Mouse (Mus musculus) bone marrow macrophage, adult 2 months (primary cell): ENCODE data around the gene Cspg4. TPM values are rescaled to one million over a fixed set of nuclear protein-coding genes. Genes with fewer than 3 reads are reported as not detected.

Source experiments
- H3K27ac ChIP-seq: 2 replicates; pipeline ENCODE4 v1.5.1; 2012; ENCODE audit warnings: low read depth, low read length; ENCODE audit not compliant: insufficient read depth
- H3K4me1 ChIP-seq: 2 replicates; pipeline ENCODE4 v1.6.1; 2012; ENCODE audit warnings: low read length; ENCODE audit not compliant: control insufficient read depth, insufficient read depth
- H3K4me3 ChIP-seq: 2 replicates; pipeline ENCODE4 v1.5.1; 2012; ENCODE audit warnings: mild to moderate bottlenecking, low read length, moderate library complexity; ENCODE audit not compliant: insufficient read depth
- CTCF ChIP-seq: IDR thresholded peaks from 2 replicates; pipeline ENCODE4 v1.5.1; 2012; ENCODE audit warnings: low read depth, mild to moderate bottlenecking, low read length, moderate library complexity
- POLR2A ChIP-seq: IDR thresholded peaks from 2 replicates; pipeline ENCODE4 v1.6.1; 2012; ENCODE audit warnings: mild to moderate bottlenecking, low read depth, low read length, borderline replicate concordance
- polyA plus RNA-seq: library from polyadenylated mRNA; stranded (reverse); fragments of >200 nt; gene quantifications from 2 replicates; pipeline ENCODE4 v1.2.4, GENCODE M21; 2012; ENCODE audit not compliant: missing spikeins, insufficient read depth, insufficient read length

Cspg4 gene
- polyA plus RNA-seq, 1 experiment: 0.67 TPM

DNA sequence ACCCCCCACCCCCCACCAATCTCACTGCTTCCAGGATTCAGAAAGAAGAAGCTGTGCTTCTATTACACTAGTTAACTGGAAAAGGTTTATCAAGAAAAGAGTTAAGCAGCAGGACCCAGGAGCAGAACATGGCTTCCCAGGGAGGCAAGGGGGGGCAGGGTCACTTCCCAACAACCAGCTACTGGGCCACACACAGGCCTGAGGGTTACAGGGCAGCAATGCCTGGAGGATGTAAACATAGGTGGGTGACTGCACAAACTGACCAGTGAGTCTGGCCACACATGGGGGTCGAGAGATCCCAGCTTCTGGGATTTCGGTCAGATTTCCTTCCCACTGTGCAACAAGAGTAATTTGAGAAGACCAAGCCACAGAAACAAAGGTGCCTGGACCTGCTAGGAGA, 52.3 kb downstream of the Cspg4 start:
- Histone ChIP-seq H3K4me3 (no peak overlapping the region), H3K27ac (no peak overlapping the region), H3K4me1 (peaks cover 11% of the 10 kb centered on the region)
- TF ChIP-seq POLR2A (no peak), CTCF (no peak)

DNA sequence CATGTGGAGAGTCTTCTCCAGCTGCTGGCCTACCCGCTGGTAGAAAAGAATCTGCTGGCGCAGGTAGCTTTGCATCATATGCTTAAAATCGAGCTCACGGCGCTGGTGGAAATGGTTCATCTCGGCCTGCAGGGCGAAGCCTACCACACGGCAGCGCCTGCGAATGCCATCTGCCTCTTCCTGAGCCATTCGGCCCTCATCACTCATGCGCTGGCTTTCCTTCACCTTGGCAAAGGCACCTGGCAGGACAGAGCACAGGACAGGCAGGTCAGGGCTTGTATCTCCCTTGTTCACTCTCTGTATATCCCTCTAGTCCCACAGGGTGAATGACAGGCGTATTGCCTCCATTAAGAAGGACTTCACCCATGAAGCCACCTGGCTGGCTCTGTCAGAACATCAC, 53.6 kb downstream of the Cspg4 start:
- peaks cover 21% of the 10 kb centered on the region for H3K4me1 ChIP-seq
- H3K27ac ChIP-seq: no peak overlapping the region
- no peak for TF ChIP-seq CTCF
- H3K4me3 ChIP-seq: no peak overlapping the region

DNA sequence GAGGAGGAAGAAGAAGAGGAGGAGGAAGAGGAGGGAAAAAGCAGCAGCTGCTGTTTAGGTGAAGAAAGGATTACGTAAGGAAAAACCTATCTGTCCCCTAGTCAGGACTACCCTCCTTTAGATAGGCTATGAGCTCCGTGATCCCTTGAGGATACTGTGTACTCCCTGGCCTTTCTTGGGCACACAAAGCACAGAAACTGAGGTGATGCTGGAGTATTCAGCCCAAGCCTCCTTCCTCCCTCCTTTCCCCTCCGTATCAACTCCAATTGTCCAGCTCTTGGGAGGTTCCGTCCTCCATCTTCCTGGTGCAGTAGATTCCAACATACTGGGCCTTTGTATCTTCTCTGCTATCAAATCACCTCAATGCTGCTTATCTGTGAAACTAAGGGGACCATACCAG, 57.9 kb downstream of the Cspg4 start:
- TF ChIP-seq CTCF (no peak), POLR2A (no peak)
- Histone ChIP-seq H3K4me1 (peaks cover 38% of the 10 kb centered on the region), H3K4me3 (no peak overlapping the region), H3K27ac (no peak overlapping the region)

DNA sequence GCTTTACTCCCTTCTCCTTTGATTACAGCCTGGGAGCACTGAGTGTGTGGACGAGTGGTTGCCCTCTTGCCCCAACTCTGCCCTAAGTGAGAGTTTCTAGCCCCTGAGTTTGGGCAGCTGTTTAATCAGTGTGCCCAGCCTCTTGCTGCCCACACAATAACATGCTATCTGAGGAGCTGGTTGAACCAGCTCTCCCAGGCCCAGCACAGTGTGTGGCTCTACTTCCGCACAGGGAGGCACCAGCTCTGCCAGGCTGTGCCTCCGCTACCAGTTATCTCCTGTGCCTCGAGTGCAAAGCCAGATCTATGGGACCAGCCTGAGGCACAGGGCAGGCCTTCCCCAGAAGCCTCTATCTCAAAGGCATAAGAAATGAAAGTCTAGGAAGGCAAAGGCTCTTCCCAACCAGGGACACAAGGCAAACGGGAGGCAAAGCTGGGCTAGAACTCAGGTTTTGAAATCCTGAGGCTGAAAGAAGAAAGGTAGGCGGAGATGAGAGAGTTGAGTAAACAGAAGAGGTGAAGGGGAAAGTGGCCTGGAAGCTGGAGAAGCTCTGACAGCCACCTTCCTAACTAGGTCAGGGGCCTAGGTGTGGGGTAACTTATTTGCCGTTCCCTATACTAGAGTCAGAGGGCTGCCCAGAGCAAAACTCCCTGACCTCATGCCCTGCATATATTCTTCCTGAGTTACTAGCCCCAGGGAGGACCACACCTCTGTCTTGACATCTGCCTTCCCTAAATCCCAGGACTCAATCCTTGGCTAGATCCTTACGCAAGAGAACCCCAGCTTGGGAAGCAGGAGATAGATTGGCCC, 59.2 kb downstream of the Cspg4 start:
- peaks cover 38% of the 10 kb centered on the region for H3K4me1 ChIP-seq
- peak overlapping the region; percentile 22 for H3K4me3 ChIP-seq
- peak overlapping the region; percentile 60 for H3K27ac ChIP-seq
- TF ChIP-seq POLR2A (no peak), CTCF (no peak)

DNA sequence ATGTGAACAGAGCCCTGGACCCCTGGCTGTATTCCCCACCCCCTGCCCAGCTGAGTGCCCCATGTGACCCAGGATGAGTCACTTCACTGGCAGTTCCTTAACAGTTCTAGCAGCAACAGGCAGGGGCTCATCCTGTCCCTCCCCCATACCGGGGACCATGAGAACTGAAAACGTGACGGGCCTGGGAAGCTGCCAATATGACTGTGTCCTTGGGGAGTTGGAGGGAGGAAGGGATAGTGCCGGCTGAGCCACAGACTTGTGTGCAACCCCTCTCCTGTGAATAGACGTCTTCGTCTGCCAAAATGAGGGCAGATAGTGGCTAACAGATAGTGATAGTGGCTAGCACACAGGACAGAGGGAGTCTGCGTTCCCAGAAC, 59.8 kb downstream of the Cspg4 start:
- H3K27ac ChIP-seq: peak overlapping the region; percentile 60
- H3K4me1 ChIP-seq: peaks cover 38% of the 10 kb centered on the region
- TF ChIP-seq POLR2A (no peak), CTCF (no peak)
- peak overlapping the region; percentile 22 for H3K4me3 ChIP-seq

DNA sequence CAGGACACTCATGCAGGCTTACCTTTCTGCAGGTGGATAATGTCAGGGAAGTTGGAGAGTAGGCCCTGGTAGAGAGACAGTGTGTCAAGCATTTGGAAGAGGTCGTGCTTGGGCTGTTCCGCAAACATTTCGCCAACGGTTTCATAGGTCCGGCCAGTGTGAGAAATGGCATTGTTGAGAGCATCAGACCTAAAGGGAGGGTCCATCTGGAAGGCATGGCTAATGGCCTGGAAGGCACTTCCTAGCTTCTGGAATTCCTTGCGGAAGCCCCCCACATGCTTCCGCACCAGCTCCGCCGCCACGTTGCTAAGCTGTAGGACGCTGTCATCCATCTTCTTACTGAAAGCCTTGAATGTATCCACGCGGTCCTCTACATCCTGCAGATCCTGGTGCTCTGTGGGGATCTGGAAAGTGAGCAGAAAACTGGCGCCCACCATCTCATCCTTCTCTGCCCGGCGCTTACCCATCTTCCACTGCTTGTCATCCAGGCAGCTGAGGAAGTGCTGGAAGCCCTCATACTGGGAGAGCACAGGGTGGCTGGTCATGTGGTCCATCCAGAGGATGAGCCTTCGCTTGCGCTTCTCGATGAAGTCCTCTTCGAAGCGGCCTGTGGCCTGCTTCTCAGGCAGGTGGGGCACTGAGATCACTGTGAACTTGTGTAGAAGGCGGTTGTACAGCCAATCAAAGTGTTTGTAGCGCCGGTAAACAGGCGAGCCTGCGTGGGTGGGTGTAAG, 60.6 kb downstream of the Cspg4 start:
- TF ChIP-seq POLR2A: no peak
- TF ChIP-seq CTCF: no peak
- H3K4me3 ChIP-seq: 0 out of 2 replicates have a peak overlapping the region, but pooled peaks have one; percentile 21
- no peak overlapping the region for H3K27ac ChIP-seq
- H3K4me1 ChIP-seq: peaks cover 38% of the 10 kb centered on the region

DNA sequence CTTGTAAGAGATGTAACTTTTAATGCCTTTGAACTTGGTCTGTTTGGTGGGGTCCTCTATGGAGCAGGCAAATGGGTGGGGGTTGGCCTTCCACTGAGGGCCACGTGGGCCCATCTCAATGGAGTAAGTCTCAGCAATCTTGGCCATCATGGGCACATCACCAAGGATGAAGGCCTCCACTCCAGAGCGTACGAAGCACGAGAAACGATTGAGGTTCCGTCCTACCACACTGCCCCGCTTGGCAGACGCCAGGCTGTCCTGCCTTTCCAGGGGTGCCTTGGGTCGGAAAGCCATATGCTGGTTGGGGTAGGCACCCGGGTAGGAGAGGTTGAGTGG, 61.2 kb downstream of the Cspg4 start:
- no peak for TF ChIP-seq POLR2A
- TF ChIP-seq CTCF: no peak
- H3K4me3 ChIP-seq: no peak overlapping the region
- H3K4me1 ChIP-seq: peaks cover 38% of the 10 kb centered on the region
- no peak overlapping the region for H3K27ac ChIP-seq

DNA sequence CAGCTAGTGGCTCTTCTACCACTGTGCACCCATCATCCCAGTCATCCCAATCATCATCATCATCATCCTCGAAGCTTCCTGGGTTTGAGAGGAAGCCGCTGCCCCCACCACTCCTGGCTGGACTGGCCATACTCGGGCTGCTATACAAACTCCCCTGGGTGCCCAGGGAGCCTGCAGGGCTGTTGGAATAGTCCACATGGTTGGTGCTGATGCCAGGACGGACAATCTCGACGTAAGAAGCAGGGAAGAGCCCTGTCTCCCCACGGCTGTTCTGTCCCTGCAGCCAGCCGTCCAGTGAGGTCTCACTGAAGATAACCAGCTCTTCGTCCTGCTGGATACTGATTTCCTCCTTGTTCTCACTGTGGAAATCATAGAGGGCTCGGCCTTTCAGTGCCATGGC, 61.6 kb downstream of the Cspg4 start:
- Histone ChIP-seq H3K27ac (no peak overlapping the region), H3K4me3 (no peak overlapping the region), H3K4me1 (peaks cover 38% of the 10 kb centered on the region)
- no peak for TF ChIP-seq CTCF
- no peak for TF ChIP-seq POLR2A

DNA sequence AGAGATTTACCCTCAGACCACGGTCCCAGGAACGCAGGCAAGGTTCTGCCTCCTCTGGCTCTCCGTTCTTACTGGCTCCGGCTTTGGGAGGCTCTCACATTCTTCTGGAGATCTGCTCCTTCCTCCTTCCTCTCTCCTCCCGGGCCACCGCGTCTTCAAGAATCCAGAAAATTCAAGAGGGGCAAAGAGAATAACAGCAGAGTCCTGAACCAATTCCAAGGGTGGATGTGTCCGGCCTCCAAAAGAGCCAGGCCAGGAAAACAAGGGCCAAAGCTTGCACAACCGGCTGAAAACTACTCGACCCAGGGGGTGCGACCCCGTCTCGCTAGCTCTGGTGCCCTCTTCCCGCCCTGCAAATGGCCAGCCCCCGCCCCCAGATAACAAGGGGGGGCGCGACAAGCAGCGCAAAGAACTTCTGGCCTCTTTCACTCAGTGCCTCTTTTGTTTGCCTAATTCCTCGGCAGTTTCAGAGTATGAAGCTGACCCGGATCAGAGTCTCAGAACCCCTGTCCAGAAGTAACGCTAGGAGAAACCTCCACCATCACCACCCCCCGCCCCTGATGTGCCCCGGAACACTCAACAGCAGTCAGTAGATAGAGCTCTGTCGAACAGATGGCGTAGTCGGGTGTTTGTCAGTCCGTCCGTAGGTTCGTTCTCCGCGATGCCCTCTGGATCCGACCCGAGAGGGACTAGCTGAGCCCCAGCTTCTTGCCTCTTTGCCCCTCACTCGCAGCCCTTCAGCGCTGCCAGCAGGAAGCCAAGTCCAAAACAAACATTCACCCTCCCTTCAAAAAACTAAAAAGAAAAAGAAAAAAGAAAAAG, 62.6 kb downstream of the Cspg4 start:
- H3K4me3 ChIP-seq: peak overlapping the region; percentile 90
- H3K4me1 ChIP-seq: peaks cover 38% of the 10 kb centered on the region
- H3K27ac ChIP-seq: peak overlapping the region; percentile 71
- no peak for TF ChIP-seq POLR2A
- no peak for TF ChIP-seq CTCF
